Mouse (Mus musculus) MEL (cell line): ENCODE results near the gene 5830473C10Rik.

Experiments
- BHLHE40 ChIP-seq: IDR thresholded peaks from 2 replicates; pipeline ENCODE4 v1.6.1; 2012; ENCODE audit warnings: low read depth, mild to moderate bottlenecking, inconsistent platforms, low read length, improper control_type of control experiment, borderline replicate concordance
- CHD2 ChIP-seq: IDR thresholded peaks from 2 replicates; pipeline ENCODE4 v1.6.1; 2011; ENCODE audit warnings: low read length, improper control_type of control experiment
- CTCF ChIP-seq, 3 experiments: IDR thresholded peaks in 2 of 3; conservative IDR thresholded peaks in 1 of 3; 2 replicates each; pipeline ENCODE4 v1.5.1; 2011 to 2012; ENCODE audit warnings: low read length in 3 of 3, low read depth in 2 of 3, mild to moderate bottlenecking in 2 of 3, improper control_type of control experiment in 1 of 3, inconsistent platforms in 1 of 3, mixed read lengths in 1 of 3, moderate library complexity in 1 of 3; ENCODE audit not compliant: control insufficient read depth in 1 of 3, insufficient read depth in 1 of 3, poor library complexity in 1 of 3, severe bottlenecking in 1 of 3
- MXI1 ChIP-seq: IDR thresholded peaks from 2 replicates; pipeline ENCODE4 v1.6.1; 2011; ENCODE audit warnings: mild to moderate bottlenecking, low read depth, low read length, improper control_type of control experiment
- MYB ChIP-seq: IDR thresholded peaks from 2 replicates; pipeline ENCODE4 v1.6.1; 2011; ENCODE audit warnings: mild to moderate bottlenecking, low read depth, low read length, improper control_type of control experiment
- NELFE ChIP-seq: IDR thresholded peaks from 2 replicates; pipeline ENCODE4 v1.6.1; 2011; ENCODE audit warnings: low read depth, low read length, improper control_type of control experiment
- POLR2A ChIP-seq, 2 experiments: IDR thresholded peaks; 2 replicates each; pipeline ENCODE4 v1.6.1; 2011 to 2012; ENCODE audit warnings: low read length in 2 of 2, mild to moderate bottlenecking in 2 of 2, control low read depth in 1 of 2, improper control_type of control experiment in 1 of 2, low read depth in 1 of 2, moderate library complexity in 1 of 2; ENCODE audit not compliant: control insufficient read depth in 1 of 2, insufficient read depth in 1 of 2, poor library complexity in 1 of 2
- POLR2AphosphoS5 ChIP-seq: IDR thresholded peaks from 2 replicates; pipeline ENCODE4 v1.6.1; 2012; ENCODE audit warnings: low read depth, borderline replicate concordance, mild to moderate bottlenecking, inconsistent platforms, low read length, moderate library complexity, mixed read lengths
- RCOR1 ChIP-seq: IDR thresholded peaks from 2 replicates; pipeline ENCODE4 v1.6.1; 2012; ENCODE audit warnings: low read depth, mild to moderate bottlenecking, inconsistent platforms, low read length, improper control_type of control experiment
- TBP ChIP-seq: IDR thresholded peaks from 2 replicates; pipeline ENCODE4 v1.8.0; 2011; ENCODE audit warnings: low read depth, low read length, improper control_type of control experiment
- USF1 ChIP-seq: IDR thresholded peaks from 2 replicates; pipeline ENCODE4 v1.6.1; 2014; ENCODE audit warnings: low read depth, mild to moderate bottlenecking, inconsistent platforms, low read length, improper control_type of control experiment, moderate library complexity
- ZC3H11A ChIP-seq: IDR thresholded peaks from 2 replicates; pipeline ENCODE4 v1.6.1; 2012; ENCODE audit warnings: low read depth, mild to moderate bottlenecking, inconsistent platforms, low read length, improper control_type of control experiment
- ZKSCAN1 ChIP-seq: IDR thresholded peaks from 2 replicates; pipeline ENCODE4 v1.6.1; 2012; ENCODE audit warnings: low read depth, mild to moderate bottlenecking, inconsistent platforms, low read length, improper control_type of control experiment, moderate library complexity

DNA sequence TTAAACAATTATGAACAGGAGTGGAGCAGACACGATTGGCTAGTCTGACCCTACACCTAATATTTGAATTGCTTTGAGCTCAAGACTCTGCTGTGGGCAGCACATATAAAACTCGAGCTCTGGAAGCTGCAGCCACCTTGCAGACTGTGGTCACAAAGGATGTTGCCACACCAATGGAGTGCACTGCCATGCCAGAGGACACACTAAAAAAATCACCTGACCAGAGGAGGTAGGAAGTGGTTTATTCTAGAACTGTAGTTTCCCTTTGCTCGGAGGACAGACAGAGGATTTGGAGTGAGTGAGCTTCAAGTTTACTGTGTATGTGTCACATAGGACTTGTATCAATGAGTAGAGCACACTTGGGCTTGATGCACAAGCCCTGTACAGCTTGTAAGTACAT, 4.9 kb upstream of the 5830473C10Rik start:
- no peak for TF ChIP-seq TBP
- TF ChIP-seq ZC3H11A: no peak
- TF ChIP-seq CTCF (IDR thresholded peaks at IDR 0.05 in 2 of 3, conservative IDR thresholded peaks at IDR 0.05 in 1 of 3; ENCODE audit: control insufficient read depth in 1 of 3, insufficient read depth in 1 of 3, low read depth in 2 of 3, low read length in 3 of 3, poor library complexity in 1 of 3, severe bottlenecking in 1 of 3): no peak
- no peak for TF ChIP-seq MXI1
- TF ChIP-seq NELFE: no peak
- no peak for TF ChIP-seq POLR2AphosphoS5
- no peak for TF ChIP-seq MYB
- TF ChIP-seq POLR2A (IDR thresholded peaks at IDR 0.05; ENCODE audit: control insufficient read depth in 1 of 2, insufficient read depth in 1 of 2, low read depth in 1 of 2, low read length in 2 of 2, poor library complexity in 1 of 2): no peak
- TF ChIP-seq ZKSCAN1: no peak
- no peak for TF ChIP-seq CHD2
- TF ChIP-seq USF1: no peak
- TF ChIP-seq BHLHE40: no peak
- no peak for TF ChIP-seq RCOR1
